Mouse (Mus musculus) embryonic facial prominence, embryonic 11.5 days (tissue): ENCODE results near the gene Shkbp1. TPM values are rescaled to one million over a fixed set of nuclear protein-coding genes. Genes with fewer than 3 reads are reported as not detected.

Experiments used
- ATAC-seq: fragments of 200-750 bp; cut with Nextera tagmentation; replicated peaks from 2 replicates; pipeline ENCODE4 v1.8.0; 2017; ENCODE audit warnings: low read depth; ENCODE audit not compliant: insufficient number of reproducible peaks, low FRiP score, low TSS enrichment
- DNase-seq: peaks from one replicate; pipeline ENCODE4 v3.0.0-alpha.2; 2015; ENCODE audit warnings: low spot score
- H3K27ac ChIP-seq: fragments of 300-500 bp; sonication (generic); replicated peaks from 2 replicates; pipeline ENCODE4 v1.5.1; 2014; ENCODE audit warnings: mild to moderate bottlenecking, low read depth, low read length, control low read depth
- H3K27me3 ChIP-seq: fragments of 300-500 bp; sonication (generic); 2 replicates; pipeline ENCODE4 v1.6.1; 2014; ENCODE audit warnings: mild to moderate bottlenecking, low read length, moderate library complexity, mixed read lengths; ENCODE audit not compliant: control insufficient read depth, insufficient read depth
- H3K36me3 ChIP-seq: fragments of 300-500 bp; sonication (generic); replicated peaks from 2 replicates; pipeline ENCODE4 v1.6.1; 2014; ENCODE audit warnings: low read depth, mild to moderate bottlenecking, low read length, moderate library complexity, mixed read lengths; ENCODE audit not compliant: control insufficient read depth, insufficient read depth
- H3K4me1 ChIP-seq: fragments of 300-500 bp; sonication (generic); 2 replicates; pipeline ENCODE4 v1.6.1; 2014; ENCODE audit warnings: low read length, mixed read lengths; ENCODE audit not compliant: control insufficient read depth, insufficient read depth
- H3K4me2 ChIP-seq: fragments of 300-500 bp; sonication (generic); 2 replicates; pipeline ENCODE4 v1.6.1; 2014; ENCODE audit warnings: low read depth, mild to moderate bottlenecking, control low read depth, low read length, moderate library complexity
- H3K4me3 ChIP-seq: fragments of 300-500 bp; sonication (generic); 2 replicates; pipeline ENCODE4 v1.5.1; 2014; ENCODE audit warnings: low read depth, low read length, control low read depth
- H3K9ac ChIP-seq: fragments of 300-500 bp; sonication (generic); replicated peaks from 2 replicates; pipeline ENCODE4 v1.6.1; 2014; ENCODE audit warnings: mild to moderate bottlenecking, control low read depth, low read length
- H3K9me3 ChIP-seq: fragments of 300-500 bp; sonication (generic); replicated peaks from 2 replicates; pipeline ENCODE4 v1.6.1; 2016; ENCODE audit warnings: mild to moderate bottlenecking, low read length, inconsistent platforms, mixed read lengths; ENCODE audit not compliant: control insufficient read depth
- WGBS: fragments of 180-500 bp; shearing (Covaris S2); extraction: QIAGEN DNeasy Blood & Tissue Kit; methylation state at CpG from one replicate; pipeline ENCODE4 v1.1.7; 2014; 5-methylcytosine and 5-hydroxymethylcytosine counted together
- polyA plus RNA-seq: library from polyadenylated mRNA; unstranded; fragments of >200 nt; fragmentation: Nextera tagmentation; extraction: Ambion mirVana; gene quantifications from 2 replicates; pipeline ENCODE4 v1.2.1, GENCODE M21; 2014

Shkbp1 gene
- polyA plus RNA-seq, 1 experiment from 2014 or later = 50.2 TPM

- DNase-seq (no peak), ATAC-seq (no peak)
- peaks cover 63% of the 10 kb centered on the region for H3K27me3 ChIP-seq
- H3K27ac ChIP-seq = no peak overlapping the region
- H3K36me3 ChIP-seq = no peaks in the 10 kb centered on the region
- H3K4me3 ChIP-seq = no peak overlapping the region; the same call in 1 of the 2 replicates
- WGBS = 2% methylated on average over 29 of the region's 29 CpGs
- no peaks in the 10 kb centered on the region for H3K9me3 ChIP-seq
- H3K9ac ChIP-seq = no peak overlapping the region
- no peaks in the 10 kb centered on the region; the same call in 1 of the 2 replicates for H3K4me1 ChIP-seq
- no peak overlapping the region for H3K4me2 ChIP-seq
Observed at GRCm38 (mm10) chr7:27364379-27364778, 8.6 kb upstream of the Shkbp1 start.

- no peaks in the 10 kb centered on the region; the same call in 1 of the 2 replicates for H3K4me1 ChIP-seq
- H3K27ac ChIP-seq = no peak overlapping the region
- peak overlapping the region; percentile 62 for H3K9ac ChIP-seq
- H3K4me2 ChIP-seq = peak overlapping the region; percentile 90
- WGBS = 0% methylated on average over 52 of the region's 52 CpGs
- H3K4me3 ChIP-seq = peak overlapping the region; percentile 47
- H3K27me3 ChIP-seq = peaks cover 41% of the 10 kb centered on the region
- H3K9me3 ChIP-seq = no peaks in the 10 kb centered on the region
- ATAC-seq (peak; percentile 93), DNase-seq (peak; percentile 100)
- no peaks in the 10 kb centered on the region for H3K36me3 ChIP-seq
Observed at GRCm38 (mm10) chr7:27361283-27361946, 5.6 kb upstream of the Shkbp1 start.

- Histone ChIP-seq H3K4me2 (peak overlapping the region; percentile 36), H3K27ac (no peak overlapping the region)
Observed at GRCm38 (mm10) chr7:27360749-27361148, 4.9 kb upstream of the Shkbp1 start.

GRCm38 (mm10) chr7:27359706-27360358 lies 4.0 kb upstream of the Shkbp1 start:
- Histone ChIP-seq H3K9ac (no peak overlapping the region), H3K9me3 (no peaks in the 10 kb centered on the region), H3K27me3 (peaks cover 25% of the 10 kb centered on the region), H3K4me3 (no peak overlapping the region), H3K4me2 (no peak overlapping the region), H3K36me3 (no peaks in the 10 kb centered on the region), H3K27ac (no peak overlapping the region), H3K4me1 (no peaks in the 10 kb centered on the region; the same call in 1 of the 2 replicates)
- no peak for ATAC-seq
- WGBS = 89% methylated on average over 9 of the region's 9 CpGs
- no peak for DNase-seq

More at GRCm38 (mm10) chr7:27360749-27361148, 4.9 kb upstream of the Shkbp1 start:
- Histone ChIP-seq H3K4me1 (no peaks in the 10 kb centered on the region; the same call in 1 of the 2 replicates), H3K36me3 (no peaks in the 10 kb centered on the region), H3K4me3 (peak overlapping the region; percentile 10; the same call in 1 of the 2 replicates), H3K27me3 (peaks cover 34% of the 10 kb centered on the region), H3K9me3 (no peaks in the 10 kb centered on the region), H3K9ac (no peak overlapping the region)
- DNase-seq (no peak), ATAC-seq (no peak)
- WGBS = 49% methylated on average over 6 of the region's 6 CpGs

GRCm38 (mm10) chr7:27359162-27359561 lies 3.3 kb upstream of the Shkbp1 start:
- DNase-seq (no peak), ATAC-seq (no peak)
- 69% methylated on average over 2 of the region's 2 CpGs for WGBS
- Histone ChIP-seq H3K36me3 (no peaks in the 10 kb centered on the region), H3K27me3 (peaks cover 18% of the 10 kb centered on the region), H3K4me1 (peaks cover 4% of the 10 kb centered on the region; the same call in 1 of the 2 replicates), H3K9ac (no peak overlapping the region), H3K9me3 (no peaks in the 10 kb centered on the region), H3K4me3 (no peak overlapping the region), H3K4me2 (no peak overlapping the region), H3K27ac (no peak overlapping the region)

GRCm38 (mm10) chr7:27357595-27357978 lies 1.8 kb upstream of the Shkbp1 start:
- no peak overlapping the region for H3K27ac ChIP-seq
- no peak for DNase-seq
- H3K4me3 ChIP-seq = no peak overlapping the region
- H3K27me3 ChIP-seq = peaks cover 8% of the 10 kb centered on the region
- WGBS = 19% methylated on average over 3 of the region's 3 CpGs
- no peaks in the 10 kb centered on the region for H3K9me3 ChIP-seq
- H3K9ac ChIP-seq = no peak overlapping the region
- no peak for ATAC-seq
- H3K4me1 ChIP-seq = peaks cover 4% of the 10 kb centered on the region; the same call in 1 of the 2 replicates
- no peak overlapping the region for H3K4me2 ChIP-seq
- no peaks in the 10 kb centered on the region for H3K36me3 ChIP-seq

- Histone ChIP-seq H3K36me3 (no peaks in the 10 kb centered on the region), H3K4me1 (peaks cover 4% of the 10 kb centered on the region; the same call in 1 of the 2 replicates), H3K27ac (no peak within 1 kb of the TSS), H3K4me3 (peak within 1 kb of the TSS; percentile 61), H3K4me2 (peak within 1 kb of the TSS; percentile 45), H3K27me3 (peaks cover 4% of the 10 kb centered on the region), H3K9ac (peak within 1 kb of the TSS; percentile 26), H3K9me3 (no peaks in the 10 kb centered on the region)
- DNase-seq = no peak
- WGBS = 3% methylated on average over 27 of the region's 27 CpGs
- no peak for ATAC-seq
Observed at GRCm38 (mm10) chr7:27356861-27357594, 1.2 kb upstream of the Shkbp1 start, which contains the start of gene Gm20479. Gene Gm20479, minus strand, starts transcription at chr7:27357419.
